Mouse (Mus musculus) lung, postnatal 0 days (tissue): Measurements from ENCODE around the gene Rfc5.

Source experiments
- CTCF ChIP-seq: IDR thresholded peaks from 2 replicates; pipeline ENCODE4 v1.5.1; 2016; ENCODE audit warnings: antibody characterized with exemption, mild to moderate bottlenecking
- EP300 ChIP-seq: IDR thresholded peaks from 2 replicates; pipeline ENCODE4 v1.6.1; 2016; ENCODE audit warnings: antibody characterized with exemption, mild to moderate bottlenecking, control low read depth

DNA sequence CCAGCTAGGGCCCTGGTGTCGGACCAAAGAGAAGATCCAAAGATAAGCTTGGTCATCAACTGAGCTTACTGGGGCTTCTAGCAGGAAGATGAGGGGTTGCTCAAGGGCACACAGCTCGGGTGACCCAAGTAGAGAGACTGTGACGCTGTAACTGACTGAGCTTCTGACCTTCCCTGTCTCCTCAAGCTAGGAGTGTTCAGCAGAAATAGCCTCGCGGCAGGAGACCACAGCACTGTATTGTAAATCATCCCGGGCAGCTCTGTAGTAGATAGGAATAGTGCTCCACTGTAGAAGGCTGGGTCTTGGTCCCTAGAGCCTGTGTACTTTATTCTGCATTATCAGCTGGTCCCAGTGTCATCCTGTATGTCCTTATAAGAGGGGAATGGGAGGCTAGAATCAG, 47.0 kb downstream of the Rfc5 start:
- no peak for TF ChIP-seq EP300
- TF ChIP-seq CTCF: no peak
